Mouse (Mus musculus) liver, adult (tissue): ENCODE results near the gene Marc1.

ENCODE experiments used
- GATA4 ChIP-seq: IDR thresholded peaks from 2 replicates; pipeline ENCODE4 v1.6.1; 2014; ENCODE audit warnings: mild to moderate bottlenecking, low read length; ENCODE audit not compliant: insufficient replicate concordance

The Marc1 gene

GRCm38 (mm10) chr1:184786376-184787151 is 24.5 kb downstream of the Marc1 start:
- TF ChIP-seq GATA4: no peak

DNA sequence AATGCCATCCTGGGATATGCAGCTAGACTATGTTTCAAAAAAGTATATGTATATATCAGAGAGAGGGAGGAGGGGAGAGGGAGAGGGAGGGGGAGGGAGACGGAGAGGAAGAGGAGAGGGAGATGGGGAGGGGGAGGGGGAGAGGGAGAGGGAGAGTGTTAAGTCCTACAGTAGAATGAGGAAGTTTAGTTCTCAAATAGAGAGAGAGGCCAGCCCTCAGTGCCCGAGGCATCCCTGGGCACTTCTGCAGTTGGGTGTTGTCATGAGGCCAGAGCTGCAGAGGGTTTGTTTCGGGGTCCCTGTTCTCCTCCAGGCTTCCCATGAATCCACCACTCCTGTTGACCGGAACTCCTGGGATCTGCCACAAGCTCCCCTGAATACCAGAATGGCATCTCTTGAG is 27.5 kb downstream of the Marc1 start:
- TF ChIP-seq GATA4: no peak

DNA sequence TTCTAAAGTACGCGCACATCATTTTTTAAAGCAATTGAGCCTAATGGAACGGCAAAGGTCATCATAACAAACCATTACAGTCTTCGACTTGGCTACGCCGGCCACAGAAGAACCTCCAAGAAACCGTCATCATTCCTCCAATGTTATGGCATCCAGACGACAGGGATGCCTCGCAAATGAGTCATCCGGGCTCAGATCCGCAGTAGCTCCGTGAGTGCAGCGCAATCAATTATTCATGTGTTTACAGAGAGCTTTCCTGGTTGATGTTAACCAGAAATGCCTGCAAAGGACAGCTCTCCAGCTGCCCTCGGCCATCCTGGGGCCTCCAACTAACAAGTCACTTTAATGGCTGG is 29.0 kb downstream of the Marc1 start:
- no peak for TF ChIP-seq GATA4

DNA sequence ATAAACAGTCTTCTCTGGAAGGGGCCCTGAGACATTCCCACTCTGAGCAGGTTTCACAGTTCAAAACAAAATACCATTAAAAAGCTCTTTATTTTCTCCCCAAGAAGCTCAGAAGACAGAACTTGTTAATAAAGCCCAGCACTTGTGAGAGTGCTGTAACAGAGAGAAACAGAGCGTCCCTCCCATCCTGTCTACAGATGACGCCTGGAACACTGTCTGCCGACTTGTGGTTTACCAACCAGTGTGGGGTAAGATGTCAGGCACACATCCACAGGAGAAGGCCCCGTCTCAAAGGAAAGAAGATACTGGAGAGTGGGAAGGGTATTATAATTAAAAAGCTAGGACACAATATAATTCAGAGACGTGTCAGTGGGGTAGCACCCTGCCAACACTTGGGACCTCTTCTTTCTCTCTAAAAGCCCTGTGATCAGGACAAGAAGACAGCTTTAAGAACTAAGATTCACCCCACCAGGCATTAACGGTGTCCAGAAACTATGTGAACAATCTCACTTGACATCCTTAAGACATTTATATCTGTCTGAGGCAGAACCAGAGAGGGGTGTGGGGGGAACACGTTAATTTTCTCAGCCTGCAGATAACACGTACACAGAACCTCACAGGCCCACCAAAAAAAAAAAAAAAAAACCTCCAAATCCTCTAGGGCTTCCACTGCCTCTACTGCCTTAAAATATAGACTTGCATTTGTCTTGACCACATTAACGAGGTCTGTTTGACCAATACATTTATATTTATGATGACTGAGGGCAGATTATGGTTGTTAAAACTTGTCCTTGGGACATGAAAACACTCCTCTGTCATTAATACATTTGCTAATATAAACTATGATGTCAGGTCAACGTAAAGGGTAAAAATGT is 29.6 kb downstream of the Marc1 start:
- no peak for TF ChIP-seq GATA4

- TF ChIP-seq GATA4: no peak
Measured at GRCm38 (mm10) chr1:184778157-184778556, 33.0 kb downstream of the Marc1 start.

- TF ChIP-seq GATA4: no peak
Measured at GRCm38 (mm10) chr1:184777061-184777795, 33.9 kb downstream of the Marc1 start.

DNA sequence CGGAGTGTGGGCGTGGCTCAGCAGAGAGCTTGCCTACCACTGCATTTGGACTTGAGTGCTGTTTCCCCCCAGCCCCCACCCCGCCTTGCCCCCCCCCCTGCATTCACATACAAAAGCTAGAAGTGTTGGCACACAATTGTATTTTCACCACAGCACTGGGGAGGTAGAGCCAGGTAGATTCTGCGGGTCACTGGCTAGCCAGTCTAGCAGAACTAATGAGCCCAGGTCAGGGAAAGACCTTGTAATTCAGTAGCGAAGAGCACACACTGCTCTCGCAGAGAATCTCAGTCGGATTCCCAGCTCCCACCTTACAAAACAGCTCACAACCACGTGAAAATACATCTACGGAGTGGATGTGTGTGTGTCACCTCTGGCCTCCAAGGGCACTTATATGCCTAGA is 35.8 kb downstream of the Marc1 start:
- TF ChIP-seq GATA4: no peak

- no peak for TF ChIP-seq GATA4
Measured at GRCm38 (mm10) chr1:184771891-184772249, 39.2 kb downstream of the Marc1 start.

GRCm38 (mm10) chr1:184771202-184771890 is 39.8 kb downstream of the Marc1 start:
- TF ChIP-seq GATA4: peak; percentile 69; the same call in 1 of the 2 replicates

GRCm38 (mm10) chr1:184763866-184764265 is 47.2 kb downstream of the Marc1 start:
- no peak for TF ChIP-seq GATA4

DNA sequence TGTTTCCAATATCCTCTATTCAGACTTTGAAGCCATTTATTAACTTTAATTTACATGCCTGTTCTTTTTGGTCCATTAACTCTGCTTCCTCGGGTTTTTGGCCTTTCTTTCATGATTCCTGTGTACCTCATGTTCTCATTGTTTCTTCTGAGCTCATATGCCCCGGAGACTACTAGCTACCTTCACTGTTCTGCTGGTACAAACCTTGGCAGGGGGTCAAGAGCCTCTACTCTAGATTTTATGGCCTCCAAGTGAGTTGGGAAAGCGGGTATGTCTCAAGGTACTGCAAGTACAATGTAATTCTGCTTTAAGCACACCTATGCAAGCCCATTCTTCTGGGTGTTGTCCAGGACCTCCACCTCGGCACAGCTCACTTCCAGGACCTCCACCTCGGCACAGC is 48.2 kb downstream of the Marc1 start:
- TF ChIP-seq GATA4: no peak

- TF ChIP-seq GATA4: no peak
Measured at GRCm38 (mm10) chr1:184761988-184762387, 49.1 kb downstream of the Marc1 start.

DNA sequence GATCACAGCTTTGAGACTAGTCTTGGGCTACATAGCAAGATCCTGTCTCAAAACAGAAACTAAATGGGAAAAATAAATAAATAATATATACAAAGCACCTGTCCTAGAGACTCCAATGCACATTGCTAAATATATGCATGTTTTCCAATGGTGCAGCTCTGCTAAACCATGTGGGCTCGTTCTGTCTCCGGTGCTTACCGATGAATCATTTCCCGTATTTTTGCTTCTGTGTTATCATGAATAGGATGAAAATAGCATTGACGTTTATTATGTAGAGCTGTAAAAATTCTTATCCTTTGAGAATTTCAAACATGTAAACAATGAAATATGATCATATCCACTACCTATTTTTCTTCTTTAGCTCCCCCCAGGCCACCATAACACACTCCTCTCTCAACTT is 58.4 kb downstream of the Marc1 start:
- TF ChIP-seq GATA4: no peak

DNA sequence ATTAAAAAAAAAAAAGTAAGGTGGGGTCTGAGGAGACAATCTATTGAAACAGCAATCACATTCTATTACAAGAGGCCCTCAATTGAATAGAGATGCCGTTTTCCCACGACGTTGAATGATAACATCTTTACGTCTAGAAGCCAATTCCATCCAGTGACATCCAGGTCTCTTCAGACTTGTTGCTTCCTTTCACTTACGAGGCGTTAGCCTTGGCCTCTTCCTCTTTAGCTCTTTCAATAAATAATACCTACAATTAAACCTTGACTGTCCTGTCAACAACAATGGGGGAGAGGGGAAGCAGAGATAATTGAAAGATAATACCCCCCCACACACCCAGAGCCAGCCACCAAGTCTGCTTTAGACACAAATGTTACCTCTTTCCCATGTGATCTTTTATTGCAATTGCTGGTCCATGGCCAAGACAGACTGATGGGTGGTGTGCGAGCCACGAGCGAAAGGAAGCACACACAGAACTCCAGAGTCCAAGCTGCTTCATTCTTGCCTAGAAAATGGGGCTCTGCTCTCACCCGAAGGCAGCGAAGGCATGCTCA is 60.9 kb downstream of the Marc1 start:
- no peak for TF ChIP-seq GATA4

DNA sequence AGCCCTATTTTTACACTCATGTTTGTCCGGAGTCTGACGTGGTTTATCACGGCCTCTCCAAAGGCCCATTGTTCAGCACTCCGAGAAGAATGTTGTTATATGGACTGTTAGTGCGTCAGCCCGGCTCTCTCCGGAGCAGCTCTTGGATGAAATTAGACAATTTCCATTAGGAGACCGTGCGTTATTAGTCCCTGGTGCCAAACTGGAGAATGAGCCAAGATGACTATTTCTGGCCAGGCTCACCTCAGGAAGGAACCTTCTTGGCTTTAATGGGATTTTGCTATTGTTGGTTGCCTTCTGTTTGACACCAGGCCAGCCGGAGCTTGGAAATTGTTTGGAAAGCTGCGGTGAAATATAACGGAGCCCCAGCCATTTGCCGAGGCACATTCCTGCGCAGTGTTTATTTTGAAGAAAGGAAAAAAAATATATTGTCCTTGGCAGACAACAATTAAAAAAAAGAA is 62.4 kb downstream of the Marc1 start:
- TF ChIP-seq GATA4: peak; percentile 28; the same call in 1 of the 2 replicates

- TF ChIP-seq GATA4: no peak
Measured at GRCm38 (mm10) chr1:184737876-184738479, 73.1 kb downstream of the Marc1 start.
